Mouse (Mus musculus): ENCODE data around the gene Olfr1046.

DNA sequence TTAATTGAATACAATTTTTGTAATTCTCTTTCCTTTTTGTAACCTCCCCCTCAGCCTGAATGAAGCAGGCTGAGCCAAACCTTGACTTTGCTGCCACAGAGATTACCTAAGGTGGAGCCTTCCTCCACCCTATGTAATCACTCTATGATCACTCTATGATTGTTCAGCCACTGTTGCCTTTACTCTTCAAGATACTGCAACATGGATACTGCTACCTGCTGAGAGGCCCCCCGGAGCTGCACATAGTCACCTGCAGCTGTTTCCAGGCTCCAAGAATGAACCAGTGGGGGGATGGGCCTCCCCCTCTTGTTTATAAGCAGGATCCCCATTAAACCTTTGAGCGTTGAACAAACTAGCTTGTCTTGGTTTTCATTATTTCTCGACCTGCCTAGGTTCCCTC is 39.2 kb downstream of the Olfr1046 start:
- TF ChIP-seq CTCF (IDR thresholded peaks at IDR 0.05; ENCODE audit: control insufficient read depth, insufficient read depth, insufficient replicate concordance, low read depth, low read length) (no peak), POLR2A (IDR thresholded peaks at IDR 0.05; ENCODE audit: control insufficient read depth, low read depth, low read length) (no peak)

Data from testis, adult 2 months (tissue).